Mouse (Mus musculus) gastrocnemius, adult 8-10 months (tissue): ENCODE data around the gene Ccl28. TPM values are rescaled to one million over a fixed set of nuclear protein-coding genes. Genes with fewer than 3 reads are reported as not detected.
"Not testable (repeated sequence)": the region's sequence is repeated elsewhere in the genome, so short reads cannot be mapped to it uniquely, and the experiment has no call there.

ENCODE experiments used
- DNase-seq, 2 experiments: peaks; one replicate each; pipeline ENCODE4 v3.0.0; 2022; ENCODE audit warnings: low spot score in 2 of 2
- total RNA-seq, 4 experiments: library from RNA; stranded (reverse); gene quantifications; 2 replicates each; pipeline ENCODE4 v1.2.4; 2022

The Ccl28 gene
- under 1 TPM; 0.19 to 0.83 (median 0.48) TPM for total RNA-seq

DNA sequence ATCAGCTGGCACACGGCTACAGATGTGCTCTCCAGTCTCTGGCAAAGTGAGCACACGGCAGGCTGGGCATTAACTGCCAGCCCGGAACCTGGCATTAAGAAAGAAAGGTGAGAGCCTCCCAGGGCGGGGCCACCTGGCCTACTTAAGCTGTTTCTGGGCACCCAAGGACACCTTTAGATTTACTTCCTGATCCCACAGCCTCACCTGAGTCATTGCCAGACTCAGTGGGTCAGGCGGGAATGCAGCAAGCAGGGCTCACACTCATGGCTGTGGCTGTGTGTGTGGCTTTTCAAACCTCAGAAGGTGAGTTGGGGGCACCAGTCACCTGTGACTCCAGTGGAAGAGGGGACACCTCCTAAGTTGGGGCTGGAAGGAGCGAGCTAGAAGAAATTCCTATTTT is at the start of gene Ccl28:
TSS of gene Ccl28 (plus strand) at position 186 of the 400 bp plus-strand sequence.
- no peak for DNase-seq

- peak in 1 of 2 experiments; percentile 8 for DNase-seq
Observed at GRCm38 (mm10) chr13:119596321-119597211, 27.1 kb upstream of the Ccl28 start.

- DNase-seq = not testable (repeated sequence)
Observed at GRCm38 (mm10) chr13:119598466-119598865, 25.2 kb upstream of the Ccl28 start.

DNA sequence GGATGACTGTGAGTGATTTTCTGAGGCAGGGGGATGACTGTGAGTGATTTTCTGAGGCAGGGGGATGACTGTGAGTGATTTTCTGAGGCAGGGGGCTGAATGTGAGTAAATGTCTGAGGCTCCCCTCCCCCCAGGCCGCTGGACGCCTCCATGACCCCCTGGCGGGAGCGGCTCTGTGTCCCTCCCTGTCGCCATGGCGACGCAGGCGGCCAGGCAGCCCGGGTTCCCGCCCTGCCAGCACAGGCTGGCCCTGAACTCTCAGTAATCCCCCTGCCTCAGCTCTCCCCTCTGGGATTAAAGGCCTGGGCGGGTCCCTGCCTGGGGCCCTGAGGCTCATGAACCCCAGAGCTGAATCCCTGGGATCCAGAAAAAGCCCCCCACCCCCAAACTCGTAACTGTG is 24.6 kb upstream of the Ccl28 start:
- peak; percentile 13 to 22 for DNase-seq

DNA sequence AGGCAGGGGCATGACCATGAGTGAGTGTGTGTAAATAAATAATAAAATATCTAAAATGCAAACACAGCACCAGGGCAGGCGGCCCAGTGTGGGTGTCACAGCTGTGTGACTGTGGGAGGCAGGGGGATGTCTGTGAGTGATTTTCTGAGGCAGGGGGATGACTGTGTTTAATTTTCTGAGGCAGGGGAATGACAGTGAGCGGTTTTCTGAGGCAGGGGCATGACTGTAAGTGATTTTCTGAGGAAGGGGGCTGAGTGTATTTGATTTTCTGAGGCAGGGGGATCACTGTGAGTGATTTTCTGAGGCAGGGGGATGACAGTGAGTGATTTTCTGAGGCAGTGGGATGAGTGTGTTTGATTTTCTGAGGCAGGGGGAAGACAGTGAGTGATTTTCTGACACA is 24.1 kb upstream of the Ccl28 start:
- DNase-seq = not testable (repeated sequence)

GRCm38 (mm10) chr13:119600166-119600565 is 23.5 kb upstream of the Ccl28 start:
- DNase-seq = peak; percentile 16 to 37

DNA sequence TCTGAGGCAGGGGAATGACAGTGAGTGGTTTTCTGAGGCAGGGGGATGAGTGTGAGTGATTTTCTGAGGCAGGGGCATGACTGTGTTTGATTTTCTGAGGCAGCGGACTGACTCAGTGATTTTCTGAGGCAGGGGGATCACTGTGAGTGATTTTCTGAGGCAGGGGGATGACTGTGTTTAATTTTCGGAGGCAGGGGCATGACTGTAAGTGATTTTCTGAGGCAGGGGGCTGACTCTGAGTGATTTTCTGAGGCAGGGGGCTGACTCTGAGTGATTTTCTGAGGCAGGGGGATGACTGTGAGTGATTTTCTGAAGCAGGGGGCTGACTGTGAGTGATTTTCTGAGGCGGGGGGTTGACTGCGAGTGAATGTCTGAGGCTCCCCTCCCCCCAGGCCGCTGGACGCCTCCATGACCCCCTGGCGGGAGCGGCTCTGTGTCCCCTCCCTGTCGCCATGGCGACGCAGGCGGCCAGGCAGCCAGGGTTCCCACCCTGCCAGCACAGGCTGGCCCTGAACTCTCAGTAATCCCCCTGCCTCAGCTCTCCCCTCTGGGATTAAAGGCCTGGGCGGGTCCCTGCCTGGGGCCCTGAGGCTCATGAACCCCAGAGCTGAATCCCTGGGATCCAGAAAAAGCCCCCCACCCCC is 20.8 kb upstream of the Ccl28 start:
- peak in 1 of 2 experiments; percentile 15 for DNase-seq

- DNase-seq = not testable (repeated sequence)
Observed at GRCm38 (mm10) chr13:119603890-119604289, 19.7 kb upstream of the Ccl28 start.

GRCm38 (mm10) chr13:119604322-119604721 is 19.3 kb upstream of the Ccl28 start:
- not testable (repeated sequence) for DNase-seq

GRCm38 (mm10) chr13:119618841-119619240 is 4.8 kb upstream of the Ccl28 start:
- DNase-seq = no peak

GRCm38 (mm10) chr13:119619735-119620134 is 3.9 kb upstream of the Ccl28 start:
- no peak for DNase-seq

GRCm38 (mm10) chr13:119625952-119626351 is 2.3 kb downstream of the Ccl28 start:
- not testable (repeated sequence) for DNase-seq

DNA sequence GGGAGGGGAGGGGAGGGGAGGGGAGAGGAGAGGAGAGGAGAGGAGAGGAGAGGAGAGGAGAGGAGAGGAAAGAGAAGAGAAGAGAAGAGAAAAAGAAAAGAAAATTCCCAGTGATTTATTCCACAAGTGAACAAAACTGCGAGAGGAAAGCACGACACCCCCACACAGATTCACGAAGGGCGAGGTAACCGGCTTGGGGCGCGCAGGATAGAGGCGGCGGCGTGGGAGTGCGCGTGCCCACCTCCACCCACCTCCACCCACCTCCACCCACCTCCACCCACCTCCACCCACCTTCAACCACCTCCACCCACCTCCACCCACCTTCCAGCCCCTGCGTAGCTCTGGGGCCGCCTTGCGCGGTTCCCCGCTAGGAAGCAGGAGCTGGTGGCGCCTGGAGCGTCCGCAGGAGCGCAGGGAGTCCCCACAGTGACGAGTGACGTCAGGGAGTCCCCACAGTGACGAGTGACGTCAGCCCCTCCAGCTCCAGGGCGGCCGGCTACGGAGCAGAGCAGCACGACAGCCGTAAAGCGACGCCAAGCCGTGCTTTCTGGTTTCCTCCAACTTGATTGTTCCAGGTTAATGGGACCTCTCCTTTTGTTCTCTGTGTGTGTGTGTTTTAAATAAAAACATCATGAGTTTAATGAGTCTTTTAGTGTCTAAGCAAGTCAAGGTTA is 8.0 kb downstream of the Ccl28 start:
- peak; percentile 39 to 62 for DNase-seq

GRCm38 (mm10) chr13:119632156-119632548 is 8.5 kb downstream of the Ccl28 start:
- no peak for DNase-seq

GRCm38 (mm10) chr13:119635496-119635895 is 11.9 kb downstream of the Ccl28 start:
- DNase-seq = no peak

DNA sequence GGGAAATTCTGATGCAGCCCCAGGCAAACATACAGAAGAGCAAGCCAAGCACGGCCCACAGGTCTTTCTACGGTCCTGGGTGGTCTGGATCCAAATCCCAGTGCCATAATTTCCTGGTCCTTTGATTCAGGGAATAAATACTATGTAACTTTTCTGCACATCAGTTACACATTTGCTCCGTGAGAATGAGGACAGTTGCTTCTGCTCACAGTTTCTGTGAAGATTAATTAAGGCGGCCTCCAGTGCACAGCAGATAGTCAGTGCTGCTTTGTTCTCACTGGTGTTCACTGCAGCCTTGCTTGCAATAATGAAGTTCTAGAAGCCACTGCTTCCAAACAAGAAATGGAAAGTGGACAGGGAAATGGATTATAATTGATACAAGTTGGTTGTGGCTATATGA is 14.2 kb downstream of the Ccl28 start:
- DNase-seq = no peak

DNA sequence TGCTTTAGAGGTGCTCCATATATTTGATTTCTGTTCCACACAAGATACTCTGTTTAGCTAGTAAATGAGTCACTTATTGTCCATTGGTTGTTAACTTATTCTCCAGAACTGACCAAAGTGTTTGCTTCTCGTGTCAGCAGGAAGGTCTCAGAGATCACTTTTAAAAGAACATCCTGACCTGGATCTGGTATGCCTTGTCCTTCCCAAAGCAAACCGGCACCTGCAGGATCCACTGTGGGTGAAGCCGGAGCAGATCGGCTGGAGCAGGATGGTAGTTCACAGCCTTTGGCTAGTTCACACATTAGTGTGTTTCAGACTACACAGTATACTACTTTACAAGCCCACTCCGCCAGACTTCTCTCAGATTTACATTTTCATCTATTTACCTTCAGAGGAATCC is 14.8 kb downstream of the Ccl28 start:
- no peak for DNase-seq

GRCm38 (mm10) chr13:119639302-119639701 is 15.7 kb downstream of the Ccl28 start:
- no peak for DNase-seq

GRCm38 (mm10) chr13:119640504-119640903 is 16.9 kb downstream of the Ccl28 start:
- DNase-seq = no peak

DNA sequence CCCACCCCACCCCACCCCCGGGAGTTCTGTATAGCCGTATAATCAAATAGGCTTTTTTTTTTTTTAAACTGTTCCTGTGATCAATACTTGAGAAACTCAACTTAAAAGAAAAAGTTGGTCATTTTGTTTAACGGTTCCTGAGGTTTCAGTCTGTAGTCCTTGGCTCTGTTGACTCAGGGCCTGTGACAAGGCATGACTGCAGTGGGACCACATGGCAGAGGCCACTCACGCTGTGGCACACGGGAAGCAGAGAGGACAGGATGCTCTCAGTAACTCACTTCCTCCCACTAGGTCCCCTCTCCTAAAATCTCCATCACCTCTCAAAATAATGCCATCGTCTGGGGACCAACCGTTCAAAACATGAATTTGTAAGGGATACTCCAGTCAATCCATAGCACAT is 17.5 kb downstream of the Ccl28 start:
- no peak for DNase-seq

DNA sequence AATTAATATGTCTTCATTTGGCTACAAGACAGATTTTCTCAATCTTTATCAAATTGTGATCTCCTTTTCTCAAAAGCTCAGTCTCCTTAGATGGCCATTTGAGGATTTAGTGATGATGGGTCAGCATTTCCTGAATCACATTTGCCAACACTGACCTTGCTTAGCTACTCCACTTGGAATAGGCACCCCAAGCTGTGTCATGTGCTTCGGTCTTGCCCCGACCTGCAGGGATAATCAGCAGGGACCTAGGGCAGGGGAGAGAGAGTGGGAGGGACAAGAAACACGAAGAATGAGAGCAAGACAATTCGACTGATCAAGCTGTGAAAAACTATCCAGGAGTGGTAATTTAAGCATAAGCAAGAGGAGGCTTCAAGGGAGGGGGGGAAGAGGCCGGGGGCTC is 21.1 kb downstream of the Ccl28 start:
- no peak for DNase-seq

DNA sequence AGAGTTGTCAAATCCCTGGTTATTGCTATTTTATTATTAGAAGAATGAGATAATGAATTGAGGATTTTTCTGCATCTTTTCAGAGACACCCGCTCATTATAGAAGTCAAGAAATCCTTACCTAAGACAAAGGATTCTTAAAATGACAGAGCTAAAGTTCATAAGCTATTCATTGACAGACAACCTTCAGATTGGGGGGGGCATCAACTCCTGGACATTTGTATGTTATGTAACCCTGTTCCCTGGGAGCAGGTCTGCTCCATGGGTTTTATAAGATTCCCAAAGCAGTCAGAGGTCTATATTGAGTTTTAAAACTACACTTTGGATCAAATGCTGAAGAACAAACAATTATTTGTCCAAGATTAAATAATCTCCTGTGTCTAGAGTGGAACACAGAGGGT is 22.9 kb downstream of the Ccl28 start:
- DNase-seq = no peak
